Comparison of ENCODE assay signal across 8 mouse cellular contexts in genomic region chr17:16900791-16901190, GRCm38 (mm10).
A peak's percentile ranks its signal among the peaks of the same experiment; 100 is the strongest.
DNase-seq lines count a peak whose midpoint lies in the region; ATAC-seq and TF ChIP-seq lines count a peak whose summit lies in the region.

No protein-coding gene starts in this region.

- peak; percentile 43 for DNase-seq in gastrocnemius, adult 18-20 months (ENCODE audit: low spot score)
- no peak for DNase-seq in gastrocnemius, postnatal 25 days
- DNase-seq in 3T3-L1 (ENCODE audit: low read depth, low spot score): peak; percentile 66
- DNase-seq in ZHBTc4 (ENCODE audit: low read depth, low spot score): peak; percentile 46
- peak; percentile 19 for DNase-seq in embryo, embryonic 9.5 days (ENCODE audit: extremely low spot score)
- peak; percentile 10 to 57 for DNase-seq in layer of hippocampus, adult 8-10 months (ENCODE audit: low spot score in 2 of 2)
- peak; percentile 65 for DNase-seq in midbrain, postnatal 0 days (ENCODE audit: low spot score)
- no peak for DNase-seq in spleen, postnatal 36 days (ENCODE audit: low spot score in 2 of 2)

- WGBS in midbrain, postnatal 0 days: 62% methylated on average over 2 of the region's 2 CpGs

- H3K36me3 ChIP-seq in midbrain, postnatal 0 days (ENCODE audit: insufficient read depth, low read length): no peaks in the 10 kb centered on the region

- H3K4me3 ChIP-seq in midbrain, postnatal 0 days (ENCODE audit: low read depth, low read length): no peak overlapping the region

- no peak for ATAC-seq in midbrain, postnatal 0 days (ENCODE audit: low FRiP score)

- no peak overlapping the region for H3K9ac ChIP-seq in midbrain, postnatal 0 days (replicated peaks; ENCODE audit: low read length, poor library complexity, severe bottlenecking)

- no peak overlapping the region for H3K27ac ChIP-seq in midbrain, postnatal 0 days (ENCODE audit: low read depth, low read length)

- no peaks in the 10 kb centered on the region for H3K4me1 ChIP-seq in midbrain, postnatal 0 days (ENCODE audit: insufficient read depth, low read length)

- H3K4me2 ChIP-seq in midbrain, postnatal 0 days (ENCODE audit: low read depth, low read length, poor library complexity, severe bottlenecking): no peak overlapping the region

- peak; percentile 79 for TF ChIP-seq CTCF in midbrain, postnatal 0 days (IDR thresholded peaks at IDR 0.05)

- no peaks in the 10 kb centered on the region for H3K9me3 ChIP-seq in midbrain, postnatal 0 days (ENCODE audit: low read length)

- H3K27me3 ChIP-seq in midbrain, postnatal 0 days (ENCODE audit: insufficient read depth, low read length): no peaks in the 10 kb centered on the region

Comparison
In these comparisons a context has a peak if more than half of its experiments do, and no peak if none do; other contexts are left out.
1. DNase-seq: peak in gastrocnemius, adult 18-20 months (single experiment), 3T3-L1 (single experiment), ZHBTc4 (single experiment), embryo, embryonic 9.5 days (single experiment), layer of hippocampus, adult 8-10 months (2 of 2) and midbrain, postnatal 0 days (single experiment); none in gastrocnemius, postnatal 25 days (single experiment) and spleen, postnatal 36 days (0 of 2).